Mouse (Mus musculus): ENCODE data around the gene Dgat2.

Dgat2 gene

GRCm38 (mm10) chr7:99162462-99162861, 20.1 kb downstream of the Dgat2 start:
- DNase-seq (ENCODE audit: low spot score), result no peak

- no peak for DNase-seq (ENCODE audit: low spot score)
These were observed 20.6 kb downstream of the Dgat2 start for GRCm38 (mm10) chr7:99161961-99162360.

- DNase-seq (ENCODE audit: low spot score), result peak; percentile 61
These were observed 21.0 kb downstream of the Dgat2 start for GRCm38 (mm10) chr7:99161529-99161928.

GRCm38 (mm10) chr7:99160995-99161394, 21.5 kb downstream of the Dgat2 start:
- no peak for DNase-seq (ENCODE audit: low spot score)

GRCm38 (mm10) chr7:99159446-99159845, 23.1 kb downstream of the Dgat2 start:
- DNase-seq (ENCODE audit: low spot score), result no peak

- DNase-seq (ENCODE audit: low spot score), result no peak
These were observed 23.6 kb downstream of the Dgat2 start for GRCm38 (mm10) chr7:99158904-99159303.

- no peak for DNase-seq (ENCODE audit: low spot score)
These were observed 24.5 kb downstream of the Dgat2 start for GRCm38 (mm10) chr7:99158011-99158410.

GRCm38 (mm10) chr7:99156737-99157136, 25.8 kb downstream of the Dgat2 start:
- no peak for DNase-seq (ENCODE audit: low spot score)

- DNase-seq (ENCODE audit: low spot score), result peak; percentile 42
These were observed 26.9 kb downstream of the Dgat2 start for GRCm38 (mm10) chr7:99155311-99156289.

- no peak for DNase-seq (ENCODE audit: low spot score)
These were observed 27.8 kb downstream of the Dgat2 start for GRCm38 (mm10) chr7:99154648-99155151.

- no peak for DNase-seq (ENCODE audit: low spot score)
These were observed 28.8 kb downstream of the Dgat2 start for GRCm38 (mm10) chr7:99153686-99154202.

GRCm38 (mm10) chr7:99152756-99153155, 29.8 kb downstream of the Dgat2 start:
- DNase-seq (ENCODE audit: low spot score), result no peak

GRCm38 (mm10) chr7:99151342-99151741, 31.2 kb downstream of the Dgat2 start:
- DNase-seq (ENCODE audit: low spot score), result peak; percentile 98

GRCm38 (mm10) chr7:99149017-99149416, 33.5 kb downstream of the Dgat2 start:
- no peak for DNase-seq (ENCODE audit: low spot score)

- DNase-seq (ENCODE audit: low spot score), result no peak
These were observed 35.0 kb downstream of the Dgat2 start for GRCm38 (mm10) chr7:99147494-99147893.

GRCm38 (mm10) chr7:99146906-99147305, 35.6 kb downstream of the Dgat2 start:
- DNase-seq (ENCODE audit: low spot score), result no peak

GRCm38 (mm10) chr7:99146011-99146410, 36.5 kb downstream of the Dgat2 start:
- DNase-seq (ENCODE audit: low spot score), result peak; percentile 47

GRCm38 (mm10) chr7:99144616-99145015, 37.9 kb downstream of the Dgat2 start:
- no peak for DNase-seq (ENCODE audit: low spot score)

- peak; percentile 53 for DNase-seq (ENCODE audit: low spot score)
These were observed 39.3 kb downstream of the Dgat2 start for GRCm38 (mm10) chr7:99143244-99143643.

- DNase-seq (ENCODE audit: low spot score), result no peak
These were observed 40.5 kb downstream of the Dgat2 start for GRCm38 (mm10) chr7:99141919-99142606.

GRCm38 (mm10) chr7:99140984-99141918, 41.3 kb downstream of the Dgat2 start, which contains the start of gene Uvrag:
Gene Uvrag, minus strand, starts transcription at chr7:99141141.
- peak; percentile 99 for DNase-seq (ENCODE audit: low spot score)
